Mouse (Mus musculus): ENCODE data around the gene Kbtbd2. TPM values are rescaled to one million over a fixed set of nuclear protein-coding genes. Genes with fewer than 3 reads are reported as not detected.

Kbtbd2 gene
- 10.1 and 10.6 TPM in 2 replicates for polyA plus RNA-seq (2012; rRNA removed)

DNA sequence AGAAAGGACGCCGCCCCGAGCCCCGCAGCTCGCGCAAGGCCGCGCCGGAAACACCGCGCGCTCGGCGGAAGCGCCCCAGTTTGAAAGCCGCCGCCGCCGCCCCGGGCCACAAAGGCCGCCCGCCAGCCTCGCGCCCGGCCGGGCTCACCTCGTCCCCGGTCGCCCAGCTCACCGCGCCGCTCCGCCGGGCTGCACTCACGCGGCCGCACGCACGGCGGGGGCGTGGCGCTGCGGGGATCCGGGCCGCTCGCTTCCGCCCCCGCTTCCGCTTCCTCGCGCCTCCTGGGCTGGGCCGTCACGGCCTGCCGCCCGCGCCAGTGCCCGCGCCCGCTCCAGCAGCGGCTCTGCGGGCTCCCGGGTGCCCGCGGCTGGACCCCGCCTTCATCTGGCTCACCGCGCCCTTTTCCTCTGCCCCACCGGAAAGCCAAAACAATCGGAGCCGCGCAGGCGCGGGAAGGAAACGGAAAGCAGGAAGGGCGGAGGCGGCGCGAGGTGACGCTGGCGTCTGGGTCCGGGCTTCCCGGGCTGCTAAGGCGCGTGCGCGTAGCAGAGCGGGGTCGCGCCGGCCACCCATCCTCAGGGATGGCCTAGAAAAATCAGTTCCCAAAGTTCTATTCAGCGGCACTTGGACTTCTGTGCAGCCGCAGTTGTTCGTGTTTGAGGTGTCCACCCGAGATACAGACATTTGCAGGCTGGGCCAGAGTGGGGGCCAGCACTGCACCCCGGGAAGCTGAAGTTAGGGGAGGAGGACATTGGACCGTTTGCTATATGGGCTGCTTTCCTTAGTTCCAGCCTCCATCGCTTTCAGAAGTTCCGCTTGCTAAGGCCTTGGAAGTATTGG is at the start of gene Kbtbd2:
Gene Kbtbd2, minus strand, starts transcription at position 503 of the 841 bp plus-strand sequence.

DNA sequence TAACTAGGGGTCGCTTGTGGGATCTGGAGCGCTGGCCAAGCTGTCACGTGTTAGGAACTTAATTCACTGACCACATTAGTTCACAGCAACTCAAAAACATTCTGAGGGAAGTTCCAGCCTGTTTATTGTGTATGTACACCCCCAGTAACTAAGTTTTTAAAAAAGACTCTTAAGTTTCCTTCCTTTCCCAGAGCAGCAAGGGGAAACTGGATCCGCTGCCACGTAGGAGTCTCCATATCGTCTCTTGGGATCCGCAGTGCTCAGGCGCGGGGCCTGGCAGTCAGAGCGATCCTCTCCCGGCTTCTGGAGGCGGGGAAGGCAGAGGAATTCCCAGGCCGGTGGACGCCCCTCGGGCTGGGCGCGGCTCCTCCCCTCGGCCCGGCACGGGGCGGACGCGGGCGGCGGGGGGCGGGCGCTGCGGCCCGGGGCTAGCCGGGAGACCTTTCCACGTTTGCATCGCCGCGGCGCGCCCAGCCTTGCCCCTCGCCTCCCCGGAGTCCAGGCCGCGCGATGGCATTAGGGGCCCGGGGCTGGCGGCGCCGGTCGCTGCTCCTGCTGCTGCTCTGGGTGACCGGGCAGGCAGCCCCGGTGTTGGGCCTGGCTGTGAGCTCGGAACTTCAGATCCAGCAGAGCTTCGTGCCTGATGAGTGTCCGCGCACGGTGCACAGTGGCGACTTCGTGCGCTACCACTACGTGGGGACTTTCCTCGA is 34.2 kb upstream of the Kbtbd2 start, which contains the start of gene Fkbp9:
Gene Fkbp9, plus strand, starts transcription at position 363 of the 710 bp plus-strand sequence.

Other genes with a start within 250 kb of the Kbtbd2 start
- 0.50 and 0.61 TPM in 2 replicates for gene Pde1c, start 228.7 kb downstream of the Kbtbd2 start, polyA plus RNA-seq (2012; rRNA removed)
- gene Lsm5, start 93.1 kb downstream of the Kbtbd2 start, polyA plus RNA-seq (2012; rRNA removed) = 28.1 and 28.3 TPM in 2 replicates
- gene Avl9, start 82.9 kb downstream of the Kbtbd2 start, polyA plus RNA-seq (2012; rRNA removed) = 3.1 TPM in 2 replicates
- 16.9 and 18.8 TPM in 2 replicates for gene Fkbp9, start 34.2 kb upstream of the Kbtbd2 start, polyA plus RNA-seq (2012; rRNA removed)
- gene Nt5c3, start 126.1 kb upstream of the Kbtbd2 start, polyA plus RNA-seq (2012; rRNA removed) = 57.8 and 59.1 TPM in 2 replicates
- gene Vmn1r4, start 126.2 kb upstream of the Kbtbd2 start, polyA plus RNA-seq (2012; rRNA removed) = 0.10 and 0.17 TPM in 2 replicates
- not detected in 2 replicates for gene Vmn1r5, start 172.5 kb upstream of the Kbtbd2 start, polyA plus RNA-seq (2012; rRNA removed)
- gene Vmn1r6, start 199.4 kb upstream of the Kbtbd2 start, polyA plus RNA-seq (2012; rRNA removed) = not detected in 2 replicates
- not detected in 2 replicates for gene Vmn1r7, start 227.5 kb upstream of the Kbtbd2 start, polyA plus RNA-seq (2012; rRNA removed)
- gene Vmn1r8, start 234.5 kb upstream of the Kbtbd2 start, polyA plus RNA-seq (2012; rRNA removed) = not detected in 2 replicates